Mouse (Mus musculus): ENCODE results near the gene Lep. TPM values are rescaled to one million over a fixed set of nuclear protein-coding genes. Genes with fewer than 3 reads are reported as not detected.

The Lep gene
- 1 to 10 TPM in 1 of 2 experiments, under 1 TPM in 1; 0.70 to 2.8 TPM for total RNA-seq (2021)
- long read RNA-seq, experiment 1, partial matches to known transcripts = 0 of 1 reads
- long read RNA-seq, experiment 1, other reads (novel, unspliced or antisense) = 0 of 1 reads
- long read RNA-seq, experiment 2, partial matches to known transcripts = 0 of 2 reads
- long read RNA-seq, experiment 2, other reads (novel, unspliced or antisense) = 1 of 2 reads

- DNase-seq (ENCODE audit: low spot score in 2 of 2) = no peak
Observed at GRCm38 (mm10) chr6:29059846-29060685, at the start of gene Lep. Gene Lep, plus strand, starts transcription at chr6:29060220.

- no peak for DNase-seq (ENCODE audit: low spot score in 2 of 2)
Observed at GRCm38 (mm10) chr6:29011651-29012050, 48.4 kb upstream of the Lep start.

GRCm38 (mm10) chr6:29013216-29013615 lies 46.8 kb upstream of the Lep start:
- no peak for DNase-seq (ENCODE audit: low spot score in 2 of 2)

GRCm38 (mm10) chr6:29016891-29017412 lies 43.1 kb upstream of the Lep start:
- no peak for DNase-seq (ENCODE audit: low spot score in 2 of 2)

- no peak for DNase-seq (ENCODE audit: low spot score in 2 of 2)
Observed at GRCm38 (mm10) chr6:29019756-29020720, 40.0 kb upstream of the Lep start.

- DNase-seq (ENCODE audit: low spot score in 2 of 2) = no peak
Observed at GRCm38 (mm10) chr6:29020937-29021336, 39.1 kb upstream of the Lep start.

GRCm38 (mm10) chr6:29021501-29021900 lies 38.5 kb upstream of the Lep start:
- no peak for DNase-seq (ENCODE audit: low spot score in 2 of 2)

- no peak for DNase-seq (ENCODE audit: low spot score in 2 of 2)
Observed at GRCm38 (mm10) chr6:29022115-29022514, 37.9 kb upstream of the Lep start.

GRCm38 (mm10) chr6:29023206-29023967 lies 36.6 kb upstream of the Lep start:
- DNase-seq (ENCODE audit: low spot score in 2 of 2) = peak in 1 of 2 experiments; percentile 43

GRCm38 (mm10) chr6:29024000-29024417 lies 36.0 kb upstream of the Lep start:
- DNase-seq (ENCODE audit: low spot score in 2 of 2) = peak; percentile 46 to 62

- DNase-seq (ENCODE audit: low spot score in 2 of 2) = no peak
Observed at GRCm38 (mm10) chr6:29025796-29026482, 34.1 kb upstream of the Lep start.

- no peak for DNase-seq (ENCODE audit: low spot score in 2 of 2)
Observed at GRCm38 (mm10) chr6:29026766-29027165, 33.3 kb upstream of the Lep start.

GRCm38 (mm10) chr6:29028129-29028528 lies 31.9 kb upstream of the Lep start:
- no peak for DNase-seq (ENCODE audit: low spot score in 2 of 2)

- DNase-seq (ENCODE audit: low spot score in 2 of 2) = no peak
Observed at GRCm38 (mm10) chr6:29029521-29029920, 30.5 kb upstream of the Lep start.

- DNase-seq (ENCODE audit: low spot score in 2 of 2) = peak in 1 of 2 experiments; percentile 33
Observed at GRCm38 (mm10) chr6:29031216-29031615, 28.8 kb upstream of the Lep start.

- DNase-seq (ENCODE audit: low spot score in 2 of 2) = no peak
Observed at GRCm38 (mm10) chr6:29031704-29032310, 28.2 kb upstream of the Lep start.

- DNase-seq (ENCODE audit: low spot score in 2 of 2) = no peak
Observed at GRCm38 (mm10) chr6:29032411-29032810, 27.6 kb upstream of the Lep start.

GRCm38 (mm10) chr6:29033981-29034646 lies 25.9 kb upstream of the Lep start:
- no peak for DNase-seq (ENCODE audit: low spot score in 2 of 2)

GRCm38 (mm10) chr6:29036698-29037097 lies 23.3 kb upstream of the Lep start:
- no peak for DNase-seq (ENCODE audit: low spot score in 2 of 2)

Measured in adrenal gland, postnatal 4 days (tissue).